Mouse (Mus musculus) heart, postnatal 0 days (tissue): ENCODE measurements around the gene Tmub2.

Experiments
- CTCF ChIP-seq: IDR thresholded peaks from 2 replicates; pipeline ENCODE4 v1.5.1; 2016; ENCODE audit warnings: antibody characterized with exemption, control low read depth, low read depth
- EP300 ChIP-seq: IDR thresholded peaks from 2 replicates; pipeline ENCODE4 v1.6.1; 2016; ENCODE audit warnings: antibody characterized with exemption, low read depth

DNA sequence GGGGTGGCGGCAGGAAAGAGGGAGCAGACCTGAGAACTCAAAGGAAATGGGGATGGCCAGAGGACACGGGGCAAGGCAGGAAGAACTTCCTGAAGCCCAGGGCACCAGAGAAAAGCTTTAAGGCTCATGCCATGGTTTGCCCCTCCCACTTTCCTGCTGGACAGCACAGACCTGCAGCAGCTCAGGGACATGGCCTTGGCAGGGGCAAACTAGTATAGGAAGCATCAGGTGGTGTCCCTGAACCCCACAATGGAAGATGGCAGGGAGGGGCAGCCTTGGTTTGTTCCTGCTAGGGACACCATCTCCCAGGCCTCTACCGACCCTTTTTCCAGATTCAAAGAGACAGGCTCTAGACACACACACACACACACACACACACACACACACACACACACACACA lies 20.6 kb downstream of the Tmub2 start:
- TF ChIP-seq EP300 (no peak), CTCF (no peak)
